Mouse (Mus musculus) liver, embryonic 13.5 days (tissue): ENCODE results near the gene Cyp2d11. TPM values are rescaled to one million over a fixed set of nuclear protein-coding genes. Genes with fewer than 3 reads are reported as not detected.
"Not testable (repeated sequence)": the region's sequence is repeated elsewhere in the genome, so short reads cannot be mapped to it uniquely, and the experiment has no call there.

Experiments used
- ATAC-seq: fragments of 200-750 bp; cut with Nextera tagmentation; 2 replicates; pipeline ENCODE4 v1.8.0; 2017; ENCODE audit warnings: low read depth, mild to moderate bottlenecking, moderate number of reproducible peaks, moderate library complexity
- DNase-seq: peaks from one replicate; pipeline ENCODE4 v3.0.0; 2022
- H3K27ac ChIP-seq: fragments of 300-500 bp; sonication (generic); 2 replicates; pipeline ENCODE4 v1.5.1; 2015; ENCODE audit warnings: moderate library complexity, mild to moderate bottlenecking, inconsistent platforms
- H3K27me3 ChIP-seq: fragments of 300-500 bp; sonication (generic); 2 replicates; pipeline ENCODE4 v1.6.1; 2015; ENCODE audit warnings: mild to moderate bottlenecking, inconsistent platforms
- H3K36me3 ChIP-seq: fragments of 300-500 bp; sonication (generic); 2 replicates; pipeline ENCODE4 v1.6.1; 2015; ENCODE audit warnings: mild to moderate bottlenecking, inconsistent platforms
- H3K4me1 ChIP-seq: fragments of 300-500 bp; sonication (generic); replicated peaks from 2 replicates; pipeline ENCODE4 v1.6.1; 2015; ENCODE audit warnings: inconsistent platforms
- H3K4me2 ChIP-seq: fragments of 300-500 bp; sonication (generic); 2 replicates; pipeline ENCODE4 v1.6.1; 2015; ENCODE audit warnings: inconsistent platforms, mild to moderate bottlenecking, moderate library complexity
- H3K4me3 ChIP-seq: fragments of 300-500 bp; sonication (generic); replicated peaks from 2 replicates; pipeline ENCODE4 v1.5.1; 2015; ENCODE audit warnings: mild to moderate bottlenecking, inconsistent platforms
- H3K9ac ChIP-seq: fragments of 300-500 bp; sonication (generic); 2 replicates; pipeline ENCODE4 v1.6.1; 2015; ENCODE audit warnings: mild to moderate bottlenecking, inconsistent platforms
- H3K9me3 ChIP-seq: fragments of 300-500 bp; sonication (generic); replicated peaks from 2 replicates; pipeline ENCODE4 v1.6.1; 2016; ENCODE audit warnings: inconsistent platforms
- WGBS: fragments of 180-500 bp; shearing (Covaris S2); methylation state at CpG from one replicate; pipeline ENCODE4 v1.1.7; 2015; ENCODE audit not compliant: insufficient replicate concordance; 5-methylcytosine and 5-hydroxymethylcytosine counted together
- polyA plus RNA-seq: library from polyadenylated mRNA; unstranded; fragments of >200 nt; fragmentation: Nextera tagmentation; extraction: Ambion mirVana; gene quantifications from 2 replicates; pipeline ENCODE4 v1.2.1, GENCODE M21; 2015

Cyp2d11 gene
- polyA plus RNA-seq, 1 experiment from 2014 or later = not detected

DNA sequence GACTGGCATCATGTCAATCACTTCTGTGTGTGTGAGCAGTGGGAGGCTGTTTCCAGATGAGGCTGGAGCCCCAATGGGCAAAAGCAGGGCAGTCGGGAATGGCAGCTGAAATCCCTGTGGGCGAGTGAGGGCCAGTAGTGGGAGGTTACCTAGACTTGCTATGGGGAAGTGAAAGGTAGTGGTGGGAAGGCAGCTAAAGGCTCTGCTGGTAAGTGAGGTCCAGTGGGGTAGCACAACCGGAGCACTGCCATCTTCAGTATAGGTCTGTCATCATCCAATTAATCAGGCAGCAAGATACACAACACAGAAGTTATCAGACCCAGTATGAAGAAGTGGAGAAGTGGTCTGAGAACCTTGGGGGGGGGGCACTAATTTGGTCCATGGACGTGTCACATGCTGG is 13.7 kb upstream of the Cyp2d11 start:
- H3K9me3 ChIP-seq = no peaks in the 10 kb centered on the region
- no peaks in the 10 kb centered on the region for H3K27me3 ChIP-seq
- H3K4me2 ChIP-seq = no peak overlapping the region
- DNase-seq (no peak), ATAC-seq (no peak)
- H3K4me1 ChIP-seq = no peaks in the 10 kb centered on the region
- 52% methylated on average over 4 of the region's 4 CpGs for WGBS
- no peak overlapping the region for H3K9ac ChIP-seq
- H3K36me3 ChIP-seq = no peaks in the 10 kb centered on the region
- no peak overlapping the region for H3K4me3 ChIP-seq
- H3K27ac ChIP-seq = no peak overlapping the region

DNA sequence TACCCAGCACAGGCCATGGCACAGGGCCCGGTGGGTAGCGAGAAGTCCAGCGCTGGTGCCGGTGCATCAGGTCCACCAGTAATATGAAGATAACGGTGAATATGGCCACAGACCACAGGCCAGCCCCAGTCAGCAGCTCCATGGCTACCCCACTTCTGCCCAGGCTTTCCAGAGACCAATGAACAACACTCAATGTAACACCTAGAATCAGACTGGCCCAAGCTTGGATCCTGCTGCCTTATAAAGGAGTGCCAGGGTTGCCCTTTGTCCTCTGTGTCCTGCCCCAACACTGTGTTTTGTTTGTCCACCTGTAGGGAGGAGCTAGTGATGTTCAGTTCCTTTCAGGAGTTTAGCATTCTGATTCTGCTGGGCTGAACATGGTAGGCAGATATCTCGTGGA is 13.2 kb upstream of the Cyp2d11 start, which contains the start of gene Cyp2d10:
Cyp2d10 (minus strand) TSS at position 215 of the 400 bp plus-strand sequence.
- Histone ChIP-seq H3K4me3 (peak within 1 kb of the TSS; percentile 21; the same call in 1 of the 2 replicates), H3K4me2 (peak within 1 kb of the TSS; percentile 41), H3K36me3 (no peaks in the 10 kb centered on the region), H3K27ac (no peak within 1 kb of the TSS), H3K9ac (no peak within 1 kb of the TSS), H3K4me1 (no peaks in the 10 kb centered on the region), H3K27me3 (no peaks in the 10 kb centered on the region), H3K9me3 (no peaks in the 10 kb centered on the region)
- peak; percentile 58; the same call in 1 of the 2 replicates for ATAC-seq
- no peak for DNase-seq
- WGBS = 75% methylated on average over 6 of the region's 6 CpGs

DNA sequence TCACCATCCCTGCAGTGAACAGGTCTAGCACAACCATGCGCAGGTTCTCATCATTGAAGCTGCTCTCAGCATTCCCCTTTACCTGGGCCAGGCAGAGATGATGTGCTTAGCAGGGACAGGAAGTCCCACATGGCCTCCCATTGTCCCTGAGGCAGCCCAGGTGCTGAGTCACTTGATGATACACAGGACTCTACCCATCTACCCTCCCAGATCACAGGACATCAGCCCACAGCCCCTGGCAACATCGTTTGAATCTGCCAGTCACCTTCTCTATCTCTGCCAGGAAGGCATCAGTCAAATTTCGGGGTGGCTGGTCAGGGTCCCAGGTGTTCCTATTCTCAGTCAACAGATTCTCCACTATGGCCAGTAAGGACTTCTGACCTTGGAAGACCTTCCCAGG is 10.3 kb upstream of the Cyp2d11 start:
- Histone ChIP-seq H3K9me3 (no peaks in the 10 kb centered on the region), H3K27me3 (no peaks in the 10 kb centered on the region), H3K4me3 (no peak overlapping the region), H3K9ac (no peak overlapping the region), H3K27ac (no peak overlapping the region), H3K4me2 (no peak overlapping the region), H3K36me3 (no peaks in the 10 kb centered on the region), H3K4me1 (no peaks in the 10 kb centered on the region)
- ATAC-seq = no peak
- WGBS = 63% methylated on average over 3 of the region's 3 CpGs
- no peak for DNase-seq

DNA sequence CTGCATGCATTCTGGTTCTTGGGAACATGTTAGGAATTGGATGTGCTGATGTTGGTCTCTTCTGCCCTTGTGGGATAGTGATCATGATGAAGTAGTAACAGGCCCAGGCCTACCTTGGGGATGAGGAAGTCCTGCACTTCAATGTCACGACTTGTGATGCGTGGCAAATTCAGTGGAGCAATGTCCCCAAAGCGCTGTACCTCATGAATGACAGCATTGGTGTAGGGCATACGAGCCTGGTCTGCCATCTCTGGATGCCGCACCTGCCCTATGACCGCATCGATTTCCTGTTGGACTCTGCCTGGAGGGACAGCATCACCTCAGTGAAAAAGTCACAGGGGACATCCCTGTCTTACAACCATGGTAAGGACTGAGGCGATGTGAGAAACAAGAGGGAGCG is 9.8 kb upstream of the Cyp2d11 start:
- H3K9me3 ChIP-seq = no peaks in the 10 kb centered on the region
- no peak overlapping the region for H3K9ac ChIP-seq
- H3K36me3 ChIP-seq = no peaks in the 10 kb centered on the region
- no peaks in the 10 kb centered on the region for H3K27me3 ChIP-seq
- no peak for ATAC-seq
- H3K4me1 ChIP-seq = no peaks in the 10 kb centered on the region
- WGBS = 74% methylated on average over 9 of the region's 9 CpGs
- no peak overlapping the region for H3K27ac ChIP-seq
- no peak for DNase-seq
- H3K4me2 ChIP-seq = no peak overlapping the region
- no peak overlapping the region for H3K4me3 ChIP-seq

DNA sequence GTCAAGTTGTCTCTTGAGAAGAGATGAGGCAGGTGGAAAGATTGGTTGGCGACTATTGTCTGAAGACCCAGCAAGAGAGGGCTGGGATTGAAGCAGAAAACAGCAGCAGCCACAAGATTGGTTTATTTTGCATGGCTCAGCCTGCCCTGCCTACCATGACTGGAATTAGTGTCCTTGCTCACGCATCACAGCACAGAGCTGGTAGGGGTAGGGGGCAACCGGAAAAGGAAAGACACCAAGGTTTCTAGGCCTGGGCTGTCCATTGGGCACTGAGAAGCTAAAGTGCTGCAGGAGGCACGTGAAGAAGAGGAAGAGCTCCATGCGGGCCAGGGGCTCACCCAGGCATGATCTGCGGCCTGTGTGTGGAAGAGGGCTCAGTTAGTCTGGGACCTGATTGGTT is 8.9 kb upstream of the Cyp2d11 start:
- H3K36me3 ChIP-seq = no peaks in the 10 kb centered on the region
- H3K27ac ChIP-seq = no peak overlapping the region
- no peak overlapping the region for H3K9ac ChIP-seq
- no peaks in the 10 kb centered on the region for H3K4me1 ChIP-seq
- H3K4me3 ChIP-seq = no peak overlapping the region
- H3K9me3 ChIP-seq = no peaks in the 10 kb centered on the region
- 62% methylated on average over 6 of the region's 6 CpGs for WGBS
- no peak overlapping the region for H3K4me2 ChIP-seq
- ATAC-seq = no peak
- H3K27me3 ChIP-seq = no peaks in the 10 kb centered on the region
- DNase-seq = no peak

DNA sequence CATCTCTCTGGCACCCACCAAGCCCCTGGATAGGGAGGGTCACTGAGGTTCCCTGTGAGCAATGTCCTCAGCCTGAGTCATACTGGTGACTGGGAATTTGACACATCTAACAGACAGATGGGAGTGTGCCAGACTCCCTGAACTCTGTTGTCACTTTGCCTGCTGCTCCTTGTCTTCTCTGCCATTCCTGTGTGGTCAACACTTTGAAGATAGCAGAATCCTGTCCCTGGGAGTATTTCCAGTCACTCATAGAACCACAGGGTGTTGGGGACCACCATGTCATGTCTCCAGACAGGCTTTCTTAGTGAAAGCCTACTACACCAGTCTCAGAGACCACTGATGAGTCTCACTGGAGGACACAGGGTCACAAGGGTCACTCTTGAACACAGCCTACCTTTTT is 8.3 kb upstream of the Cyp2d11 start:
- DNase-seq (no peak), ATAC-seq (no peak)
- Histone ChIP-seq H3K9me3 (no peaks in the 10 kb centered on the region), H3K9ac (no peak overlapping the region), H3K27me3 (no peaks in the 10 kb centered on the region), H3K4me3 (no peak overlapping the region), H3K27ac (no peak overlapping the region), H3K4me2 (no peak overlapping the region), H3K4me1 (no peaks in the 10 kb centered on the region), H3K36me3 (no peaks in the 10 kb centered on the region)

DNA sequence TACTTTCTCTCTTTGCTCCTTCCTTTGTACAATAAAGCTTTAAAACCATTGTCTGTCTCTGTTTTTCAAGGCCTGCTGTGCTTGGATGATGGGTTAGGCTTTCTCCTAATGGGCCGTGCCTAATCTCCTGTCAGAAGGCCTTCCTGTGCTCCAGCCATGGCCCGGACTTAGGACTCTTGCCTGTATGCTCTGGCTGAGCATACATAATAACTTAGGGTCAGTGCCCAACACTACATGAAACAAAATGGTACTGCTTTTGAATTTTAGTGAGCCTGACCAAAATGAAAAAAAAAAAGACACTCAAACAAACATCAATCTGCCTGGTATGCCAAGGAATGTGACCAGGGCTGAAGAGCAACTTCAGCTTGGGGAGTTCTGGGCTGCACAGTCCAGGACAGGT is 7.7 kb upstream of the Cyp2d11 start:
- no peaks in the 10 kb centered on the region for H3K36me3 ChIP-seq
- H3K27ac ChIP-seq = no peak overlapping the region
- DNase-seq (no peak), ATAC-seq (no peak)
- no peak overlapping the region for H3K4me3 ChIP-seq
- no peak overlapping the region for H3K4me2 ChIP-seq
- no peaks in the 10 kb centered on the region for H3K9me3 ChIP-seq
- no peaks in the 10 kb centered on the region for H3K4me1 ChIP-seq
- H3K9ac ChIP-seq = no peak overlapping the region
- H3K27me3 ChIP-seq = no peaks in the 10 kb centered on the region
- WGBS = 50% methylated on average over 2 of the region's 2 CpGs

DNA sequence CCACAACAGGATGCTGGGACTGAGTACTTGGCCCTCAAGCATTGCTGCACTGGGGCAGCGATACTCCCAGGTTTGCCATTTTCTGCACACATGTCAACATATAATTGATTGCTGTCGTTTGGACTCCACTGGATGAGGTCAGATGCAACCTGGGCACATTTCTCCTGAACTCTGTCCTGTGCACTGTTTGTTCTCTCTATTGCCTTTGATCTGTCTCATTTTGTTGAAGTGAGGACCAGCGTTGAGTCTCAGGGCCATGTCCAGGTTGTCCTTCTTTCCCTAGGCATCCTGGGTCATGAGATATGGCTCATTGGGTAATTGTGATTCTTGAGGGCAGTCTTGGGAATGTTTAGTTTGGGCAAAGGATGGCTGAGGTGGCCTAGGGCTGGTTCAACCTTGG is 2.1 kb upstream of the Cyp2d11 start:
- WGBS = 51% methylated on average over 3 of the region's 3 CpGs
- not testable (repeated sequence) for H3K27ac ChIP-seq, H3K4me3 ChIP-seq, H3K36me3 ChIP-seq, H3K4me2 ChIP-seq, H3K27me3 ChIP-seq, H3K9ac ChIP-seq, DNase-seq, H3K9me3 ChIP-seq, H3K4me1 ChIP-seq
- peak; percentile 47; the same call in 1 of the 2 replicates for ATAC-seq

DNA sequence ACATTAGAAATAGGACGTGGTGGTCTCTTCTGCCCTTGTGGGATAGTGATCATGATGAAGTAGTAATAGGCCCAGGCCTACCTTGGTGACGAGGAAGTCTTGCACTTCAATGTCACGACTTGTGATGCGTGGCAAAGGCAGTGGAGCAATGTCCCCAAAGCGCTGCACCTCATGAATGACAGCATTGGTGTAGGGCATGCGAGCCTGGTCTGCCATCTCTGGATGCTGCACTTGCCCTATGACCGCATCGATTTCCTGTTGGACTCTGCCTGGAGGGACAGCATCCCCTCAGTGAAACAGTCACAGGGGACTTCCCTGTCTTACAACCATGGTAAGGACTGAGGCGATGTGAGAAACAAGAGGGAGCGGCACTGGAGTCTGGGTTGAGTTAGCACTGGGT is 3.9 kb downstream of the Cyp2d11 start:
- not testable (repeated sequence) for ATAC-seq, H3K9me3 ChIP-seq
- 70% methylated on average over 10 of the region's 10 CpGs for WGBS

DNA sequence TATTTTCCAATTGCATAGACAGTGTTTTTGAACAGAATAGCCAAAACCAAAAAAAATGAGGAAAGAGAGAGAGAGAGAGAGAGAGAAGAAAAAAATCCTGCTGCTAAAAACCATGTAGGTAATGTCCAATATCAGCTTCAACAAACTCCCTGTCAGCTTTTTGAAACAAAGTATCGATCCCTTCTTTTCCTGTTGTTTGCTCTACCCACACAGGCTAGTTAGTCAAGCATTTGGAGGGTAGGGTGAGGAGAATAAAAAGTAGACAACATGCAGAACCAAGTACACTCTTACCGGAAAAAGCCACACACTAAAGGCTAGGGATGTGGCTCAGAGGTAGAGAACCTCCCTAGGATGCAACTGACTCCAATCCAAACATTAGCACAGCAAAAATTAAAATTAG is 8.1 kb downstream of the Cyp2d11 start:
- DNase-seq (no peak), ATAC-seq (no peak)
- H3K27ac ChIP-seq = no peak overlapping the region
- 64% methylated on average over 2 of the region's 2 CpGs for WGBS
- H3K4me3 ChIP-seq = no peak overlapping the region
- 0 out of 2 replicates have a peak, but pooled peaks cover 3% of the 10 kb centered on the region for H3K4me1 ChIP-seq
- no peaks in the 10 kb centered on the region for H3K9me3 ChIP-seq
- H3K9ac ChIP-seq = no peak overlapping the region
- no peak overlapping the region for H3K4me2 ChIP-seq
- 0 out of 2 replicates have a peak, but pooled peaks cover 3% of the 10 kb centered on the region for H3K27me3 ChIP-seq
- no peaks in the 10 kb centered on the region for H3K36me3 ChIP-seq

More for the DNA sequence above, 3.9 kb downstream of the Cyp2d11 start:
- not testable (repeated sequence) for H3K27me3 ChIP-seq, H3K9ac ChIP-seq, H3K4me1 ChIP-seq, H3K36me3 ChIP-seq, H3K27ac ChIP-seq, H3K4me2 ChIP-seq, DNase-seq, H3K4me3 ChIP-seq

DNA sequence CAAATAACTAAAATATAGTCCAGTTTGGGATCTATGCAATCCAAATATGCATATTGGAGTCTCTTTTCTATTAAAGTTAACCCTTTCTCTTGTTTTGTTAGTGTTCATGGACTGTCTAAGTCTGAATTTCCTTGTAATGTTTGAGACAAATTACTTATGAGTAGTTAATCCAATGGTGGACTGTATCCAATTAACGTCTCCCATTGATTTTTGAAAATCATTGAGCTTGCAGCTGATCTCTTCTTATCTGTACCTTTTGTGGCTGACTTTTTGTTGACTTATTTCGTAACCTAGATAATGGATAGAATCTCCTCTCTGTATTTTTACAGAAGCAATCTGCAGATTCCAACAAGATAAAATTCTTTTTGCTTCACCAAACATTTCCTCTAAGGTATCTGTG is 11.4 kb downstream of the Cyp2d11 start:
- no peak overlapping the region for H3K4me3 ChIP-seq
- H3K9ac ChIP-seq = no peak overlapping the region
- no peaks in the 10 kb centered on the region for H3K36me3 ChIP-seq
- DNase-seq = no peak
- H3K27ac ChIP-seq = no peak overlapping the region
- 66% methylated on average over 2 of the region's 2 CpGs for WGBS
- ATAC-seq = no peak
- H3K4me2 ChIP-seq = no peak overlapping the region
- H3K27me3 ChIP-seq = 0 out of 2 replicates have a peak, but pooled peaks cover 9% of the 10 kb centered on the region
- no peaks in the 10 kb centered on the region for H3K9me3 ChIP-seq
- H3K4me1 ChIP-seq = peaks cover 16% of the 10 kb centered on the region

DNA sequence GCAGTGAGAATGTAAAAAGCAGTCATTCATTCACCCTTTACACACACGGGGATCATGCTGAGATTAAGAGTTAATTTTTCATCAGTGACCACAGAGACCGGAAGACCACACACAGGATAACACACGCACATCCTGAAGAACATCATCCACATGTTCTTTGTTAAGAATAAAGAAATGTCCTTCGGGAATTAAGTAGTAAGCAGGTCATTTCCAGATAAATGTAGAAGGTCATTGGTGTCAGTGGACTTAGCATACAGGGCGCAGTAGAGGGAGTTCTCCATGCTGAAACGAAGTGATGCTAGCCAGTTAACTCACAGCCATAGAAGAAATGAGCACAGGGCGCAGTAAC is 13.1 kb downstream of the Cyp2d11 start:
- Histone ChIP-seq H3K4me1 (peaks cover 16% of the 10 kb centered on the region), H3K9me3 (no peaks in the 10 kb centered on the region), H3K27ac (peak overlapping the region; percentile 21; the same call in 1 of the 2 replicates), H3K36me3 (no peaks in the 10 kb centered on the region), H3K4me3 (peak overlapping the region; percentile 15; the same call in 1 of the 2 replicates), H3K9ac (no peak overlapping the region; the same call in 1 of the 2 replicates), H3K4me2 (peak overlapping the region; percentile 52), H3K27me3 (0 out of 2 replicates have a peak, but pooled peaks cover 9% of the 10 kb centered on the region)
- WGBS = 35% methylated on average over 7 of the region's 7 CpGs
- DNase-seq = no peak
- ATAC-seq = no peak
